Mouse (Mus musculus) CH12.LX (cell line): Measurements from ENCODE around the gene Ablim2. TPM values are rescaled to one million over a fixed set of nuclear protein-coding genes. Genes with fewer than 3 reads are reported as not detected.

ENCODE experiments used
- DNase-seq: peaks from one replicate; pipeline ENCODE4 v3.0.0-alpha.2; 2013; ENCODE audit errors: extremely low read depth
- H3K27ac ChIP-seq: 2 replicates; pipeline ENCODE4 v1.5.1; 2012; ENCODE audit warnings: low read depth, mild to moderate bottlenecking, control low read depth, moderate library complexity; ENCODE audit not compliant: insufficient read depth
- H3K27me3 ChIP-seq: replicated peaks from 2 replicates; pipeline ENCODE3; 2012; ENCODE audit warnings: inconsistent platforms
- H3K36me3 ChIP-seq, 2 experiments: replicated peaks in 1 of 2; 2 replicates each; pipeline versions ENCODE3 to v1.6.1; 2012; ENCODE audit warnings: inconsistent platforms in 1 of 2, low read length in 1 of 2, mild to moderate bottlenecking in 1 of 2, mixed read lengths in 1 of 2, moderate library complexity in 1 of 2; ENCODE audit not compliant: control insufficient read depth in 1 of 2, insufficient read depth in 1 of 2
- H3K4me1 ChIP-seq, 2 experiments: 2 replicates each; pipeline ENCODE4 v1.6.1; 2012; ENCODE audit warnings: inconsistent platforms in 1 of 2, moderate library complexity in 1 of 2; ENCODE audit not compliant: insufficient read depth in 2 of 2, control insufficient read depth in 1 of 2
- H3K4me2 ChIP-seq: 2 replicates; pipeline ENCODE4 v1.6.1; 2012; ENCODE audit warnings: low read depth, mild to moderate bottlenecking, control low read depth; ENCODE audit not compliant: poor library complexity, insufficient read depth, severe bottlenecking
- H3K4me3 ChIP-seq, 3 experiments: fragments of 150-350 bp in 1 of 3; sonication (generic) in 1 of 3; replicated peaks in 1 of 3; 2 replicates each; pipeline versions ENCODE3 to v1.5.1; 2011 to 2012; ENCODE audit warnings: low read depth in 2 of 3, low read length in 2 of 3, mild to moderate bottlenecking in 2 of 3, moderate library complexity in 2 of 3, control low read depth in 1 of 3, improper control_type of control experiment in 1 of 3, inconsistent platforms in 1 of 3, mixed read lengths in 1 of 3; ENCODE audit not compliant: poor library complexity in 1 of 3
- H3K79me2 ChIP-seq: replicated peaks from 2 replicates; pipeline ENCODE4 v1.6.1; 2012; ENCODE audit warnings: mild to moderate bottlenecking, moderate library complexity; ENCODE audit not compliant: control insufficient read depth, poor library complexity, insufficient read depth, severe bottlenecking; ENCODE audit errors: extremely low read depth
- H3K9ac ChIP-seq: 2 replicates; pipeline ENCODE4 v1.6.1; 2012; ENCODE audit warnings: low read depth, mild to moderate bottlenecking, control low read depth, moderate library complexity; ENCODE audit not compliant: insufficient read depth
- H3K9me3 ChIP-seq: replicated peaks from 2 replicates; pipeline ENCODE3; 2012; ENCODE audit warnings: low read length, inconsistent platforms, mixed read lengths
- CHD1 ChIP-seq: IDR thresholded peaks from 2 replicates; pipeline ENCODE4 v1.6.1; 2012; ENCODE audit warnings: low read depth, low read length, improper control_type of control experiment, inconsistent platforms
- CHD2 ChIP-seq: IDR thresholded peaks from 2 replicates; pipeline ENCODE4 v1.6.1; 2011; ENCODE audit warnings: low read length, improper control_type of control experiment
- ETS1 ChIP-seq: conservative IDR thresholded peaks from 2 replicates; pipeline ENCODE4 v1.6.1; 2012; ENCODE audit warnings: low read depth, mild to moderate bottlenecking, inconsistent platforms, low read length, improper control_type of control experiment, moderate library complexity
- GABPA ChIP-seq: IDR thresholded peaks from 2 replicates; pipeline ENCODE4 v1.6.1; 2012; ENCODE audit warnings: low read depth, low read length, improper control_type of control experiment, inconsistent platforms; ENCODE audit not compliant: insufficient replicate concordance
- HCFC1 ChIP-seq: IDR thresholded peaks from 2 replicates; pipeline ENCODE4 v1.6.1; 2012; ENCODE audit warnings: low read depth, mild to moderate bottlenecking, inconsistent platforms, low read length, improper control_type of control experiment
- JUND ChIP-seq: conservative IDR thresholded peaks from 2 replicates; pipeline ENCODE4 v1.6.1; 2011; ENCODE audit warnings: low read depth, low read length, improper control_type of control experiment
- KAT2A ChIP-seq: IDR thresholded peaks from 2 replicates; pipeline ENCODE4 v1.6.1; 2012; ENCODE audit warnings: low read length, improper control_type of control experiment, inconsistent platforms; ENCODE audit not compliant: insufficient replicate concordance
- MAFK ChIP-seq: IDR thresholded peaks from 2 replicates; pipeline ENCODE4 v1.6.1; 2011; ENCODE audit warnings: low read length, improper control_type of control experiment; ENCODE audit not compliant: insufficient replicate concordance
- MAZ ChIP-seq: IDR thresholded peaks from 2 replicates; pipeline ENCODE4 v1.6.1; 2012; ENCODE audit warnings: low read depth, mild to moderate bottlenecking, inconsistent platforms, low read length, improper control_type of control experiment, moderate library complexity
- MEF2A ChIP-seq: IDR thresholded peaks from 2 replicates; pipeline ENCODE4 v1.6.1; 2014; ENCODE audit warnings: low read depth, mild to moderate bottlenecking, inconsistent platforms, low read length, improper control_type of control experiment, borderline replicate concordance
- MXI1 ChIP-seq: IDR thresholded peaks from 2 replicates; pipeline ENCODE4 v1.6.1; 2011; ENCODE audit warnings: mild to moderate bottlenecking, low read depth, low read length, improper control_type of control experiment
- NELFE ChIP-seq: IDR thresholded peaks from 2 replicates; pipeline ENCODE4 v1.6.1; 2011; ENCODE audit warnings: low read depth, low read length, improper control_type of control experiment
- NRF1 ChIP-seq: IDR thresholded peaks from 2 replicates; pipeline ENCODE4 v1.6.1; 2014; ENCODE audit warnings: low read depth, mild to moderate bottlenecking, inconsistent platforms, low read length, improper control_type of control experiment, moderate library complexity
- POLR2A ChIP-seq: IDR thresholded peaks from 2 replicates; pipeline ENCODE4 v1.6.1; 2011; ENCODE audit warnings: low read depth, mild to moderate bottlenecking, improper control_type of control experiment, low read length
- POLR2AphosphoS2 ChIP-seq: IDR thresholded peaks from 2 replicates; pipeline ENCODE4 v1.6.1; 2011; ENCODE audit warnings: low read depth, low read length, improper control_type of control experiment
- RCOR1 ChIP-seq: conservative IDR thresholded peaks from 2 replicates; pipeline ENCODE4 v1.6.1; 2012; ENCODE audit warnings: low read depth, mild to moderate bottlenecking, inconsistent platforms, low read length, improper control_type of control experiment
- SIN3A ChIP-seq: IDR thresholded peaks from 2 replicates; pipeline ENCODE4 v1.6.1; 2012; ENCODE audit warnings: low read length, improper control_type of control experiment, inconsistent platforms
- TBP ChIP-seq: conservative IDR thresholded peaks from 2 replicates; pipeline ENCODE4 v1.6.1; 2011; ENCODE audit warnings: low read depth, low read length, improper control_type of control experiment
- UBTF ChIP-seq: IDR thresholded peaks from 2 replicates; pipeline ENCODE4 v1.6.1; 2012; ENCODE audit warnings: low read depth, mild to moderate bottlenecking, inconsistent platforms, low read length, improper control_type of control experiment, moderate library complexity
- USF1 ChIP-seq: IDR thresholded peaks from 2 replicates; pipeline ENCODE4 v1.6.1; 2014; ENCODE audit warnings: low read depth, mild to moderate bottlenecking, inconsistent platforms, low read length, improper control_type of control experiment
- USF2 ChIP-seq: conservative IDR thresholded peaks from 2 replicates; pipeline ENCODE4 v1.6.1; 2011; ENCODE audit warnings: low read depth, low read length, improper control_type of control experiment
- ZC3H11A ChIP-seq: IDR thresholded peaks from 2 replicates; pipeline ENCODE4 v1.6.1; 2012; ENCODE audit warnings: low read depth, mild to moderate bottlenecking, inconsistent platforms, low read length, improper control_type of control experiment
- ZMIZ1 ChIP-seq: IDR thresholded peaks from 2 replicates; pipeline ENCODE4 v1.6.1; 2012; ENCODE audit warnings: low read depth, mild to moderate bottlenecking, inconsistent platforms, low read length, improper control_type of control experiment
- ZNF384 ChIP-seq: IDR thresholded peaks from 2 replicates; pipeline ENCODE4 v1.6.1; 2012; ENCODE audit warnings: low read depth, low read length, improper control_type of control experiment, inconsistent platforms
- dilution Hi-C: fragments of 300-500 bp; cut with MboI; formaldehyde crosslinking; loops from 2 replicates; pipeline ENCODE4 v1.14.3; 2020; ENCODE audit warnings: low sequenced_read_pairs; ENCODE audit not compliant: extremely low pct_unique_long_range_greater_than_20kb, extremely low pct_ligation_motif_present
- in situ Hi-C: fragments of 300-500 bp; cut with MboI; formaldehyde crosslinking; loops from 3 replicates; pipeline ENCODE4 v1.14.3; 2019; ENCODE audit warnings: low sequenced_read_pairs, low pct_ligation_motif_present, low pct_unique_long_range_greater_than_20kb, mixed read lengths
- polyA plus RNA-seq: library from polyadenylated mRNA; unstranded; fragments of >175 nt; gene quantifications from 2 replicates; pipeline ENCODE4 v1.2.1, GENCODE M21; 2012; ENCODE audit warnings: low read depth; ENCODE audit not compliant: insufficient read length
- total RNA-seq, 2 experiments: library from RNA; depleted of rRNA; stranded (reverse); fragments of 300-350 nt in 1 of 2; fragments of >200 nt in 1 of 2; gene quantifications; 2 replicates each; pipeline ENCODE4 v1.2.3; 2012 to 2014

Ablim2 gene
- total and polyA plus RNA-seq, 3 experiments: 4.4 to 12.2 (median 11.0) TPM

DNA sequence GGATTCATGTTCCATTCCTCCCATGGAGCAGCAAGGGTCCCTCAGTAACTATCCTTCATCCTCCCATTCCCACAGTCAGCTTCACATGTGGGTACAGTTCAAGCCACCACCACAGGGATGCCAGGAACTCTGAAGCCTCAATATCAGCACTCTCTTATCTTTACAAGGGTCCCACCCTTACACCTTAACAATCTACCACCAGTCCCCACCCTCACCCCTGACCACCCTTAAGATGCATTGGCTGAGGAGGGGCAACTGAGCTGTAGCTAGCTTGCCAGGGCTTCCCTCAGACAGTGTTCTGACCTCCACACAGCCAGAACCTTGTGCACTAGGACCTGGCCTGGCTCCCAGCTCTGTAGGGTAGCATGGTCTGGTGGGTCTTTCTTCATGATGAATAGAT is 38.3 kb upstream of the Ablim2 start:
- no peak for DNase-seq
- Histone ChIP-seq H3K79me2 (no peaks in the 10 kb centered on the region), H3K4me1 (peaks cover 3 to 40% of the 10 kb centered on the region in 2 experiments), H3K9me3 (no peaks in the 10 kb centered on the region), H3K27me3 (no peaks in the 10 kb centered on the region), H3K9ac (no peak overlapping the region), H3K27ac (no peak overlapping the region), H3K36me3 (peaks cover 0 to 40% of the 10 kb centered on the region in 2 experiments), H3K4me3 (no peak overlapping the region), H3K4me2 (no peak overlapping the region)
- no peak for TF ChIP-seq USF1
- no peak for TF ChIP-seq MXI1
- TF ChIP-seq POLR2A: no peak
- no peak for TF ChIP-seq UBTF
- no peak for TF ChIP-seq KAT2A
- TF ChIP-seq ETS1: no peak
- no peak for TF ChIP-seq RCOR1
- no peak for TF ChIP-seq MAFK
- no peak for TF ChIP-seq MEF2A
- TF ChIP-seq HCFC1: no peak
- no peak for TF ChIP-seq CHD2
- TF ChIP-seq NRF1: no peak
- TF ChIP-seq ZC3H11A: no peak
- no peak for TF ChIP-seq NELFE
- no peak for TF ChIP-seq POLR2AphosphoS2
- TF ChIP-seq ZMIZ1: no peak
- TF ChIP-seq CHD1: no peak
- TF ChIP-seq SIN3A: no peak
- in situ Hi-C loops: no loop called here
- dilution Hi-C loops: no loop called here

DNA sequence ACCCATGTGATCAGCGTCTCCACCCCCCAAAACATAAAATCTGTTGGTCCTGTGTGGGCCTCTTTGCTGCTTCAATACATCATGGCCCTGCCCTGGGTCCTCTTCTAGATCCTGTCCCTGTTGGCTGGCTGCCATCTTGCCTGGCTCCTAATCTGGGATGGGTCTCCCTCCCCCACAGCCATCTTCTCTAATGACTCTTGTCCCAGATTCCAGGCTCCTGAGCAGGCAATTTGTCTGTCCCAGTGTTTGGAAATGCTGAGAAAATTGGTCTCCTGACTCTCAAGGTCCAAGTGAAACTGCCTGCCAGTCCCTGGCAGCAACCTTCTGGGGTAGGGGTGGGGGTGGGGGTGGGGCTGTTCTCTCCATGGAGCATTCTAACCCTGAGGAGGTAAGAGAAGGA is 37.8 kb upstream of the Ablim2 start:
- in situ Hi-C loops (loop anchor here (5.0 kb wide), 1 partner anchor 37 kb away; the partner anchor contains the start of gene Ablim2), dilution Hi-C loops (no loop called here)
- peaks cover 0 to 40% of the 10 kb centered on the region in 2 experiments for H3K36me3 ChIP-seq
- H3K9me3 ChIP-seq: no peaks in the 10 kb centered on the region
- H3K79me2 ChIP-seq: no peaks in the 10 kb centered on the region
- no peak overlapping the region for H3K4me3 ChIP-seq
- no peak overlapping the region for H3K27ac ChIP-seq
- no peak for TF ChIP-seq USF2
- TF ChIP-seq HCFC1: no peak
- TF ChIP-seq MAZ: no peak
- no peak for TF ChIP-seq MXI1
- no peak for TF ChIP-seq MAFK
- no peak for TF ChIP-seq GABPA
- TF ChIP-seq ZNF384: no peak
- TF ChIP-seq USF1: no peak
- no peak for TF ChIP-seq RCOR1
- no peak for TF ChIP-seq CHD1
- no peak for TF ChIP-seq JUND
- no peak for TF ChIP-seq TBP
- no peak for TF ChIP-seq POLR2AphosphoS2
- no peaks in the 10 kb centered on the region for H3K27me3 ChIP-seq
- H3K4me1 ChIP-seq: peaks cover 3 to 40% of the 10 kb centered on the region in 2 experiments
- no peak overlapping the region for H3K9ac ChIP-seq
- H3K4me2 ChIP-seq: no peak overlapping the region
- DNase-seq: no peak
